Mouse (Mus musculus) embryonic facial prominence, embryonic 10.5 days (tissue): Measurements from ENCODE around the gene Sema3a. TPM values are rescaled to one million over a fixed set of nuclear protein-coding genes. Genes with fewer than 3 reads are reported as not detected.

Experiments
- DNase-seq: peaks from one replicate; pipeline ENCODE4 v3.0.0-alpha.2; 2017; ENCODE audit warnings: low spot score
- H3K27ac ChIP-seq: fragments of 300-500 bp; sonication (generic); replicated peaks from 2 replicates; pipeline ENCODE4 v1.5.1; 2016; ENCODE audit warnings: mild to moderate bottlenecking
- H3K27me3 ChIP-seq: fragments of 300-500 bp; sonication (generic); replicated peaks from 2 replicates; pipeline ENCODE4 v1.6.1; 2016; ENCODE audit warnings: low read depth, mild to moderate bottlenecking; ENCODE audit not compliant: poor library complexity, severe bottlenecking
- H3K36me3 ChIP-seq: fragments of 300-500 bp; sonication (generic); replicated peaks from 2 replicates; pipeline ENCODE4 v1.6.1; 2016; ENCODE audit warnings: mild to moderate bottlenecking, moderate library complexity
- H3K4me1 ChIP-seq: fragments of 300-500 bp; sonication (generic); 2 replicates; pipeline ENCODE4 v1.6.1; 2016
- H3K4me3 ChIP-seq: fragments of 300-500 bp; sonication (generic); 2 replicates; pipeline ENCODE4 v1.5.1; 2016; ENCODE audit warnings: mild to moderate bottlenecking, moderate library complexity
- H3K9me3 ChIP-seq: fragments of 300-500 bp; sonication (generic); 2 replicates; pipeline ENCODE4 v1.6.1; 2016; ENCODE audit warnings: mild to moderate bottlenecking
- WGBS: fragments of 180-500 bp; shearing (Covaris S2); methylation state at CpG from one replicate; pipeline ENCODE4 v1.1.7; 2016; 5-methylcytosine and 5-hydroxymethylcytosine counted together
- polyA plus RNA-seq: library from polyadenylated mRNA; unstranded; fragments of >200 nt; fragmentation: Nextera tagmentation; extraction: Ambion mirVana; gene quantifications from 2 replicates; pipeline ENCODE4 v1.2.1, GENCODE M21; 2016

Sema3a gene
- polyA plus RNA-seq, 1 experiment from 2014 or later = 49.6 TPM

DNA sequence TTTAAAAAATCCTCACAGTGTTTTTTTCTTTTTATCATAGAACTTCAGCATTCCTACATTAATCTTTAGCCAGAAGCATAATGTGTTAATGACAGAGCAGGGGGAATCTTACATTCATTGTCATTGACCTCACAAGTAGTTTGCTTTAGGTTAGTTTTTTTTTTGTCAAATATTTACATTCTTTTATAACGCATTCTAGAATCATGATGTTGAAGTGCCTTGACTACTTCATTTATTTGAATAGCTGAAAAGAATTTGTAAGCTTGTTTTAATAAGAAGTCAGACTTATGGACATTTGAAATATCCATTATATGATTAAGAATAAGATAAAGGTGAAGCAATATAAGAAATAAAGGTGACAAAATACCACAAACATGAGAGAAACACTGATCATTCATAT is 212.5 kb downstream of the Sema3a start:
- Histone ChIP-seq H3K27me3 (no peaks in the 10 kb centered on the region), H3K4me3 (no peak overlapping the region), H3K9me3 (no peaks in the 10 kb centered on the region), H3K36me3 (no peaks in the 10 kb centered on the region), H3K27ac (no peak overlapping the region), H3K4me1 (peaks cover 7% of the 10 kb centered on the region)
- DNase-seq = no peak
- WGBS = 87% methylated on average over 1 of the region's 1 CpGs

DNA sequence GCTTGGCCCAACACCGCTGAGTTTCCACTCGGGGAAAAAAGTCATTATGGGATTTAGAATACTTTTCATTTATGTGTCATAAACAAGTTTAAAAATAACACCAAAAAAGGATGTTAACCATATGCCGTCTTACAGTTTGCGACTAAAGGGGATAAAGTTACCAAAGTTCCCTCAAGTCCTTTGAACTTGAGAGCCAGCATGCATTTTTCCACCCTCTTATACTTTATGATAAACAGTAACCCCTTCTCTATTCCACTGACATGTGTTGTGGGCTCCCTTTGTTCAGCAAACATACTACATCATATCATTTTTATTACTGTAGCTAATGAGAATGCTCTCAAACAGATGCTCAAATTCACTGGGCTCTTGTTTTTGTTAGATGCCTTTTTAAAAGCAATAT is 221.9 kb downstream of the Sema3a start:
- H3K4me1 ChIP-seq = 0 out of 2 replicates have a peak, but pooled peaks cover 2% of the 10 kb centered on the region
- DNase-seq = no peak
- no peaks in the 10 kb centered on the region for H3K27me3 ChIP-seq
- no peaks in the 10 kb centered on the region for H3K36me3 ChIP-seq
- no peak overlapping the region for H3K27ac ChIP-seq
- 82% methylated on average over 4 of the region's 4 CpGs for WGBS
- H3K4me3 ChIP-seq = no peak overlapping the region
- H3K9me3 ChIP-seq = no peaks in the 10 kb centered on the region

GRCm38 (mm10) chr5:13351611-13352010 is 226.4 kb downstream of the Sema3a start:
- Histone ChIP-seq H3K27me3 (no peaks in the 10 kb centered on the region), H3K4me1 (0 out of 2 replicates have a peak, but pooled peaks cover 2% of the 10 kb centered on the region), H3K27ac (no peak overlapping the region), H3K9me3 (no peaks in the 10 kb centered on the region), H3K4me3 (no peak overlapping the region), H3K36me3 (no peaks in the 10 kb centered on the region)
- DNase-seq = no peak
- WGBS = 35% methylated on average over 4 of the region's 4 CpGs

DNA sequence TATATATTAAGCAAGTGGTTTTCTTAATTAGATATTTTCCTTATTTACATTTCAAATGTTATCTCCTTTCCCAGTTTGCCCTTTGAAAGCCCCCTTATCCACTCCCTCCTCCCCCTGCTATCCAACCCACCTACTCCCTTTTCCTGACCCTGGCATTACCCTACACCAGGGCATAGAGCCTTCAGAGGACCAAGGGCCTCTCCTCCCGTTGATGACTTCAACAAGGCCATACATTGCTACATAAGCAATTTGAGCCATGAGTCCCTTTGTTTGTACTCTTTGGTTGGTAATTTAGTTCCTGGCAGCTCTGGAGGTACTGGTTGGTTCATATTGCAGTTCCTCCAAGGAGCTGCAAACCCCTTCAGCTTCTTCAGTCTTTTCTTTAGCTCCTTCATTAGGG is 227.8 kb downstream of the Sema3a start:
- 63% methylated on average over 1 of the region's 1 CpGs for WGBS
- H3K4me3 ChIP-seq = no peak overlapping the region
- DNase-seq = no peak
- no peaks in the 10 kb centered on the region for H3K36me3 ChIP-seq
- no peaks in the 10 kb centered on the region for H3K27me3 ChIP-seq
- H3K4me1 ChIP-seq = 0 out of 2 replicates have a peak, but pooled peaks cover 2% of the 10 kb centered on the region
- H3K9me3 ChIP-seq = no peaks in the 10 kb centered on the region
- H3K27ac ChIP-seq = no peak overlapping the region

GRCm38 (mm10) chr5:13353539-13353938 is 228.3 kb downstream of the Sema3a start:
- Histone ChIP-seq H3K36me3 (no peaks in the 10 kb centered on the region), H3K4me1 (0 out of 2 replicates have a peak, but pooled peaks cover 2% of the 10 kb centered on the region), H3K27ac (no peak overlapping the region), H3K9me3 (no peaks in the 10 kb centered on the region), H3K4me3 (no peak overlapping the region), H3K27me3 (no peaks in the 10 kb centered on the region)
- DNase-seq = no peak
- WGBS = 96% methylated on average over 1 of the region's 1 CpGs

DNA sequence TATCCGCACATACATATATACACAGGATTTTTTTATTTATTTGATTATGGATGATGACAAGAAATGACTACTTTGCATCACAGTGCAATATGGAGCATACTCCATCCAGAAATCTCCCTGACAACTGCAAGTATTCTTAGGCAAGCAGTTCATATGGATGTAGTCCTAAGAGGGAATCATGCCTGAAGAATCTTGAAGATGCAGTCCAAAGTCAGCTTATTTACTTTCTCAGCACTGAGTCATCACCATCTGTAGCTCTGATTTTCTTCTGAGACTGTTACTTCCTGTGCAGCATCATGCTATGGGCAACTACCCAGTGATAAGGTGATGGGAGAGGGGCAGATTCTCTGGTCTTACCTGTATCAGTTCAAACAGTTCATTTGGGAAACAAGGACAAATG is 229.7 kb downstream of the Sema3a start:
- Histone ChIP-seq H3K4me3 (no peak overlapping the region), H3K9me3 (no peaks in the 10 kb centered on the region), H3K4me1 (0 out of 2 replicates have a peak, but pooled peaks cover 2% of the 10 kb centered on the region), H3K27ac (no peak overlapping the region), H3K36me3 (no peaks in the 10 kb centered on the region), H3K27me3 (no peaks in the 10 kb centered on the region)
- 79% methylated on average over 1 of the region's 1 CpGs for WGBS
- DNase-seq = no peak

GRCm38 (mm10) chr5:13358770-13359169 is 233.6 kb downstream of the Sema3a start:
- H3K4me1 ChIP-seq = no peaks in the 10 kb centered on the region
- H3K27ac ChIP-seq = no peak overlapping the region
- H3K9me3 ChIP-seq = no peaks in the 10 kb centered on the region
- H3K36me3 ChIP-seq = no peaks in the 10 kb centered on the region
- DNase-seq = no peak
- 48% methylated on average over 4 of the region's 4 CpGs for WGBS
- no peak overlapping the region for H3K4me3 ChIP-seq
- no peaks in the 10 kb centered on the region for H3K27me3 ChIP-seq

- Histone ChIP-seq H3K4me1 (no peaks in the 10 kb centered on the region), H3K27me3 (no peaks in the 10 kb centered on the region), H3K36me3 (no peaks in the 10 kb centered on the region), H3K4me3 (no peak overlapping the region), H3K9me3 (no peaks in the 10 kb centered on the region), H3K27ac (no peak overlapping the region)
- no peak for DNase-seq
- 33% methylated on average over 3 of the region's 3 CpGs for WGBS
These were observed 235.5 kb downstream of the Sema3a start for GRCm38 (mm10) chr5:13360711-13361110.

- DNase-seq = no peak
- Histone ChIP-seq H3K9me3 (no peaks in the 10 kb centered on the region), H3K27me3 (no peaks in the 10 kb centered on the region), H3K4me1 (no peaks in the 10 kb centered on the region), H3K36me3 (no peaks in the 10 kb centered on the region), H3K4me3 (no peak overlapping the region), H3K27ac (no peak overlapping the region)
- 90% methylated on average over 2 of the region's 2 CpGs for WGBS
These were observed 239.9 kb downstream of the Sema3a start for GRCm38 (mm10) chr5:13365108-13365507.

DNA sequence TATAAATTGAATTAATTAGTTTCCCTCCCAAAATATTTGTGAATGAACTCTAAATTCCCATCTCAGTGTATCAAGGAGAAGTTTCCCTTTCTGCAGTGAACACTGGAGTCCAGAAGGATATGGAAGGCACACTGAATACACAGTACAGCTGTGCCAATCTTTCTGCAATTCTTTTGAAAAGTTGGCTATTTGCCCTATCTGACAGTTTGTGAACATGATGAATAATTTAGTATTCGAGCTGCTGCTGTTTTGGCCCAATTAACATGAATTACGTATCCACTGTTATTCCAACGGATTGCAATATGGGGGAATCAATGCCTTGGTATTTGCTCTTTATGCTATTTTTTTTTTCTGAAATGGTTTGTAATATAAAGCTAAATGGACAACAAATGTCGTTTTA is 254.0 kb downstream of the Sema3a start:
- H3K27ac ChIP-seq = no peak overlapping the region
- H3K27me3 ChIP-seq = no peaks in the 10 kb centered on the region
- DNase-seq = no peak
- no peaks in the 10 kb centered on the region for H3K9me3 ChIP-seq
- no peaks in the 10 kb centered on the region for H3K4me1 ChIP-seq
- WGBS = 87% methylated on average over 4 of the region's 4 CpGs
- no peak overlapping the region for H3K4me3 ChIP-seq
- H3K36me3 ChIP-seq = no peaks in the 10 kb centered on the region

DNA sequence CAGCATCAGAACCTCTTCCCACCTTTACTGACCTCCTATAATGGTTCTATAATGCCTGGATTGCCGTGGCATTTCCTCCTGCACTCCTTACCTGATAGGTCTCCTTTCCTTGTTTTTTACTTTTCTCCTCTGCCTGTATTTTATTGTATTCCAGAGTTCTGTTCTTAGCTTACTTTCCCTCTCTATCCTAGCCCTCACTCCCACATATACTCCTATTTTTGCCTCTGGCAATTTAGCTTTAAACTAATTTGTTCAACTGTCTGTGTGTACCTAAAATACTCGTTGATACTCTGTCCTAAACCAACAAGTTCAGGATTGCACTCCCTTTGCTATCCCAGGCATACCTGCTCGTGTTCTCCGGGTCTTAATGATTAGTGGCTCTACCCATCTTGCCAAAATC is 258.8 kb downstream of the Sema3a start:
- no peak for DNase-seq
- Histone ChIP-seq H3K27ac (no peak overlapping the region), H3K4me1 (peaks cover 3% of the 10 kb centered on the region; the same call in 1 of the 2 replicates), H3K27me3 (no peaks in the 10 kb centered on the region), H3K4me3 (no peak overlapping the region), H3K9me3 (no peaks in the 10 kb centered on the region), H3K36me3 (no peaks in the 10 kb centered on the region)
- 81% methylated on average over 4 of the region's 4 CpGs for WGBS

DNA sequence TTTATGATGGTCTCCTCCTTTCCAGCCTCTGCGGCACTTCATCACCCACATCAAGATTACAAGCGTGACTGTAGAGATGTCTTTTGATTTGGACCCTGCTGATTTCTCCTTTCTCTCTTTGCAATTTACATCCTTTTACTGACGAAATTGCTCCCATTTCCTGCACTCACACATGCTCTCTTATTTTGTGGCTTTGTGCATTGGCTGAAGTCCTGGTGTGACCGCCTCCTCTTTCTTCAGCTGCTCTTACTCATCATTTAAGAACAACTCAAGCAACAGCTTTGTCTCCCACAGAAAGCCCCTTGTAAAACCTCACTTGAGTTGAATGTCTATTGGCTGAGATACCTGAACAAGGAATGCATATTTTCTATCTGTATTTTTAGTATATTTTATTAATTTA is 259.5 kb downstream of the Sema3a start:
- WGBS = 72% methylated on average over 4 of the region's 4 CpGs
- no peaks in the 10 kb centered on the region for H3K27me3 ChIP-seq
- H3K4me3 ChIP-seq = no peak overlapping the region
- no peaks in the 10 kb centered on the region for H3K9me3 ChIP-seq
- DNase-seq = no peak
- no peak overlapping the region for H3K27ac ChIP-seq
- peaks cover 3% of the 10 kb centered on the region; the same call in 1 of the 2 replicates for H3K4me1 ChIP-seq
- no peaks in the 10 kb centered on the region for H3K36me3 ChIP-seq

GRCm38 (mm10) chr5:13386603-13387002 is 261.4 kb downstream of the Sema3a start:
- WGBS = 91% methylated on average over 3 of the region's 3 CpGs
- no peaks in the 10 kb centered on the region for H3K36me3 ChIP-seq
- H3K27ac ChIP-seq = no peak overlapping the region
- H3K4me1 ChIP-seq = peaks cover 3% of the 10 kb centered on the region; the same call in 1 of the 2 replicates
- DNase-seq = no peak
- H3K27me3 ChIP-seq = no peaks in the 10 kb centered on the region
- no peak overlapping the region for H3K4me3 ChIP-seq
- no peaks in the 10 kb centered on the region for H3K9me3 ChIP-seq

- no peak overlapping the region for H3K4me3 ChIP-seq
- 88% methylated on average over 3 of the region's 3 CpGs for WGBS
- no peaks in the 10 kb centered on the region for H3K9me3 ChIP-seq
- peaks cover 3% of the 10 kb centered on the region; the same call in 1 of the 2 replicates for H3K4me1 ChIP-seq
- no peak for DNase-seq
- H3K27ac ChIP-seq = no peak overlapping the region
- H3K36me3 ChIP-seq = no peaks in the 10 kb centered on the region
- H3K27me3 ChIP-seq = no peaks in the 10 kb centered on the region
These were observed 262.5 kb downstream of the Sema3a start for GRCm38 (mm10) chr5:13387679-13388078.
